Mouse (Mus musculus): ENCODE results near the gene Cfap54. TPM values are rescaled to one million over a fixed set of nuclear protein-coding genes. Genes with fewer than 3 reads are reported as not detected.

The Cfap54 gene
- polyA plus RNA-seq, 1 experiment = 3.8 TPM

DNA sequence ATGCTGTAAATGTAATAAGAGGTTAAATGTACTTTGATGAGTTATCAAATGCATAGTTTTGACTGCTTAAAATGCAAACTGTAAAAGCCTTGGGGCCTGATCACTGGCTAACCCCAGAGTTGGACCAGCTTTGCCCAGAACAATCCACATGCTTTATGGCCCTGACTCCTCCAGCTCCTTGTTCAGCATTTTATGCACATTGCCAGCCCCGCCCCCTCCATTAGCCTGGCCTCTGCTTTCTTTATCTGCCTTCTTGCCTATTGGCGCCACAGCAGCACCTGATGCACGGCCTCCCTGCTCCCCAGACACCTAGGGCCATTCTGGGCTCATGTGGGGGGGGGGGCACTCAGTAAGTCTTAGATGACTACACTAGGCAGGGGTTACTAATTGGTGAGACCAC is 17.8 kb downstream of the Cfap54 start:
- no peak for DNase-seq (ENCODE audit: extremely low spot score in 1 of 2, low spot score in 1 of 2)

DNA sequence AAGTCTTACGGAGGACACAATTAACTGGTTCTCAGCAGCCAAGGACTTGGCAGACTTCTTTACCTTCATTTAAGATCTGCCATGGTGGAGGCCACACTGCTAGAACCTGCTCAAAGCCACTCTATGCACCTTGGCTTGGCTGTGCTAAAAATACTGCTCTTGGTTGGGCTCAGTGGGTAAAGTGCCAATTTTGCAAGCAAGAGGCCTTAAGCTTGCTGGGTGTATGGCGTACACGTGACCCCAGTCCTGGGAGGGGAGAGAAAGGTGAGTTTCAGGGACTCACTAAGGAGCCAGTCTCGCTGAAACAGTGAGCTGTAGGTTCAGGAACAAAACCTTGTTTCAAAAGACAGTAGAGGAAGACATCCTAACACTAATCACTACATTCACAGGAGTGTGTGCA is 19.0 kb downstream of the Cfap54 start:
- no peak for DNase-seq (ENCODE audit: extremely low spot score in 1 of 2, low spot score in 1 of 2)

DNA sequence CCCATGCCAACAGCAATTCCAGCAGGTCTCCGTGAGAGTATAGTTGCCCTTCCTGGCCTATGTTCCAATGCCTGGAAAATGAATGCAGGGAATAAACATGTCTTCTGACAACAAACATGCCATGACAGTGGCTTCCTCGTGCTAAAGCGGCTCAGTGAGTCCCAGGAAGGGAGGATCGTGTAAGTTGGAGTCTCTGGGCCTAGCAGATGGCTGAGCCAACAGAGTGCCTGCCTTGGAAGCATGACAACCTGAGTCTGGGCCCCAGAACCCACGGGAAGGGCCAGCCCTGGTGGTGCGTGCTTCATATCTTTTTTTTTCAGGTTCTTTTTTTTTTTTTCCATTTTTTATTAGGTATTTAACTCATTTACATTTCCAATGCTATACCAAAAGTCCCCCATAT is 27.6 kb downstream of the Cfap54 start:
- DNase-seq (ENCODE audit: extremely low spot score in 1 of 2, low spot score in 1 of 2) = no peak

DNA sequence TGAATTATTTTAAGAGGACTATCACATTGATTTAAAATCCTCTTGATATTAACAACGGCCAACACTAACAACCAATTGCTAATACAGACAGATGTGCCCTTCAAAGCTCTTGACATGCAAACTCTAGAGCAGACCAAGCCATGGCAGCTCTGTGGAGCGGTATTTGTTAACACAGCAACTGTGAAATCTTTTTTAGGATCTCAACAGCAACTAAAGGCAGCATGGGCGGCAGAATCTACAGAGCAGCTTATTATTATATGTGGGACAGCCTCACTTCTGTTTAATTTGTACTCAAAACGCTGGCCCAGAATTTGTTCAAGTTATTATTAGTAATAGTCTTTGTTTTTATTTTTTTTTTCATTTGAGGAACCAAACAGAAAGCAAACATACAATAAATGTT is 28.1 kb downstream of the Cfap54 start:
- peak in 1 of 2 experiments; percentile 49 for DNase-seq (ENCODE audit: extremely low spot score in 1 of 2, low spot score in 1 of 2)

DNA sequence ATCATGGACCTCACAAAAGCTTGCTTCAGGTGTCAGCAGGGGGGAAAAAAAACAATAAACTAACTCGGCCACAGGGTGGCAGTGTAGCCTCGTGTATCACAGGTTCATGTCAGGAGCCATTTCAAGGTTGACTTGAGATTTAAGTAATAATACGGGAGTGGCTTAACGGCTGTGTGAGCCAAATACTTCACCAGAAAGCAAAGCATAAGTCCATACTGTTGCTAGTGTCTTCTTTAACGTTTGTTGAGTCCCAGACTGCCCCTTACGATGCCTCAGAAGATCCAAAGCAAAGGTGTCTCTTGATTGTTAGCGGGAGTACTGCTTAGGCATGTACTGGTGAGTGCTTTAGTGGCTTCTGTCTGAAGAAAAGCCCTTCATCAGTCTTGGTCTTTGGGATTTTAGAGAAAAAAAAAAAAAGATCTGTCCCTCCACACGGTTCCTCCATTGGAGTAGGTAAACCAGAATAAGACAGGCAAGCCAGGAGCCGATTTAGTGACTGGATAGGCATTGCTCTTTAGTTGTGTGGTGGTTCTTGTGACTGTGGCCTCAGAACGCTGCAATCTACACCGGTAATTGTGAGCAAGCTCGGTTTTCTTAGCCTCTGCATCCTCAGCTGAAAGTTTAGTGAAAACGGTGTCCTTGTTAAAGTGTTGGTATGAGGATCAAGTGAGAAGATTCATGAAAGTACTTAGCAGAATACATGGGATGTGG is 30.2 kb downstream of the Cfap54 start:
- peak; percentile 64 to 89 for DNase-seq (ENCODE audit: extremely low spot score in 1 of 2, low spot score in 1 of 2)

DNA sequence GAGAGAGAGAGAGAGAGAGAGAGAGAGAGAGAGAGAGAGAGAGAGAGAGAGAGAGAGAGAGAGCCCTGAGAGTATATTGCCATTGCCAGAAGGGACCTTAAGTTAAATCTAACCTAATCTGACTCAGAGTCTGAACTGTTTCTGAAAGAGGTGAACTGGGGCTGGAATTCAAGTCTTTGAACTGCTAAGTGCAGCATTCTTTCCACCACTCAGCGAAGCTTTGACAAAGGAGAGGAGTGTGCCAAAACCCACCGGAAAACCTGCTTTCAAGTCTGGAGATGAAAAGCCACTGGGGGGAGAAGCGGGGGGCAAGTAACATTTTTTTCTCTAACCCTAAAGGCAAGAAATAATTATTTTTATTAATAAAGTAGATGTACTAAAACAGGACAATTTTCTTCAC is 30.8 kb downstream of the Cfap54 start:
- DNase-seq (ENCODE audit: extremely low spot score in 1 of 2, low spot score in 1 of 2) = no peak

DNA sequence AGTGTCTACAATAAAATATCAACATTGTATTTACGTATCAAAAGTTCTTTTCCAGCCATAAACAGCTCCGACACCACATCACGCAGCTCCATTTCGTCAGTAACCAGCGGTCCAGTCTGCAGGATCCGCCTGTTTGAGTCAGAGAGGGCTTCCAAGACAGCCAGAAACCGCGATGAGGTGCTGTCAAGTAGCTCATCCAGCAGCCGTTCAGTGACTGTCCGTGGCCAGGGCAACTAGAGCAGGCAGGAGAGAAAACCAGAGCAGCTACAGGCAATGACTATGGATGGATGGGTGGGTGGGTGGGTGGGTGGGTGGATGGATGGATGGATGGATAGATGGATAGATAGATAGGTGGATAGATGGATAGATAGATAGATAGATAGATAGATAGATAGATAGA is 38.2 kb downstream of the Cfap54 start:
- DNase-seq (ENCODE audit: extremely low spot score in 1 of 2, low spot score in 1 of 2) = no peak

DNA sequence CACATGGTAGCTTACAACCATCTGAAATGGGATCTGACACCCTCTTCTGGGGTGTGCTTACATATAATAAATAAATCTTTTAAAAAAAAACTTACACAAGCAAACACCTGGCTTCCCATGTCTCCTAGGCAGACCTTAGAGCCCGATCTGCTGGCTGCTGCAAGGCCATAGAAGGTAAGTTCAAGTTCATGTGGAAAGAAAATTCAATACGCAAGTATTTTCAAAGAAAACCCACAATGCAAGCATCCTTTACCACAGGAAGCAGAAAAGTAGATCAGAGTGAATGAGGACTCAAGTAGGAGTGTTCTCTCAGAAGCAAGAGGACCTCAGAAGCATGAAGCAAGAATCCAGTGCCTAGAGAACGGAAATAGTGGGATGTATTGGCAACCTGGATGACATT is 39.6 kb downstream of the Cfap54 start:
- DNase-seq (ENCODE audit: extremely low spot score in 1 of 2, low spot score in 1 of 2) = no peak

DNA sequence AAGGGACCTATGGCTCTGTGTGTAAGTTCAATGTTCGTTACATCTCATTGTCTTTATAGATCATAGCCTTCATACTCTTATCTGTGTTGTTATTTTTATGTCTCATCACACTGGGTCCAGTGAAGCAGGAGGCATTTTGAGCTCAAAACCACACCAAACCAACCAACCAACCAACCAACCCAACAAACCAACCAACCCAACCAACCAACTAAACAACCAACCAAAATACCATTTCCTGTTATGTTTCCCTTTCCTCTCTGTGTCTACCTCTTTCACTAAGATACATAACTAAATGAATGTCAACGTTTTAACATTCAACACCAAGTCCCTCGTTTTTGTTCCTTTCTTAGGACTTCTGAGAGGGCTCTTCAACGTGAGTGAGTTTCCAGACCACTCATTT is 40.0 kb downstream of the Cfap54 start:
- DNase-seq (ENCODE audit: extremely low spot score in 1 of 2, low spot score in 1 of 2) = no peak

DNA sequence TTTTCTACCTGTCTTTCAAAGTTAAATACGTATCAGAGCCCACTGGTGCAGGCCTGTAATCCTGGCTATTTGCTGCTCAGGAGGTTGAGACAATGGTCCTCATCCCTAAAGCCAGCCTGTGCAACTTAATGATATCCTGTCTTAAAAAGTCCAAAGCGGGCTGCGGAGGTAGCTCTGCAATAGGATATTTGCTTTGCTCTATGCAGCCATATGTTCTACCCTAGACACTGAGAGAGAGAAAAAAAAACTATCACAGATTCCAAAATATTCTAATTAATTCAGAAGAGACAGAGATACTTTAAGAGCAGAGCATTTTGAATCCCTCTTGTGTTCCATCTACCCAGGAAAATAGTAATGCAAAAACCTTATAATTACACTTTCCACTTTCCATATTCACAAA is 44.9 kb downstream of the Cfap54 start:
- peak in 1 of 2 experiments; percentile 31 for DNase-seq (ENCODE audit: extremely low spot score in 1 of 2, low spot score in 1 of 2)

DNA sequence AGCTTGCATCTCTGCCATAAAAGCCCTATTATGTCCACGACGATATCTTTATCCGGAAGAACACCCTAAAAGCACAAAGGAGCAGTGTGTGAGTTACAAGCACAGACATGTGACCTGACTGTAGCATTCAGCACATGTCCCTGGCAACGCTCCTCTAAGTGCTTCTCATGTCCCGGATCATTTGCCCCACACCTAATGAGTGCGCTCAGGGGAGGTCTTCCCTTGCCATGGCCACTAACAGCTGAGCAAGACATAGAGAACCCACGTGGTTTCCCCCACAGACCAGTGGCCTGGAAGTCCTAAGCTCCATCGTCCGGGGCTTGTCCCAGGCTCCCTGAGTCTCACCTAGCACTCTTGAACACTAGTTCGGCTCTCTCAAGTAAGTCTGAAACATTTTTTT is 45.9 kb downstream of the Cfap54 start:
- DNase-seq (ENCODE audit: extremely low spot score in 1 of 2, low spot score in 1 of 2) = no peak

DNA sequence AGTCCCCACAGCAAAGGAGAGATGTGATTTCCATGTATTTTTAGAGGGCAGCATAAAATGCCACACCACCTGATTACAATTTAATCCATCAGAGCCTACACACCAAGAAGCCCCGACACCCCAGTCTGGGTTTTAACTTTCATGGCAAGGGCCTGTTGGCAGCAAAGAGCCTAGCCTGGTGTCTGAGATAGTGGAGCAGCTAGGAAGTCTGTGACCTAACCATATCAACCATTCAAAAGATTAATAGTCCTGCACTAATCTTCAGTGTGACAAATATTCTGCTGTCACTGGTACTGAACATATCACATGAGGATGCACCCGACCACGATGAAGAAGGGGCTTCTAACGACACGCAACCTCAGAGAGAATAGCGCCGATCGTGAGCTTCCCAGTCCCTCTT is 58.1 kb downstream of the Cfap54 start:
- DNase-seq (ENCODE audit: extremely low spot score in 1 of 2, low spot score in 1 of 2) = no peak

DNA sequence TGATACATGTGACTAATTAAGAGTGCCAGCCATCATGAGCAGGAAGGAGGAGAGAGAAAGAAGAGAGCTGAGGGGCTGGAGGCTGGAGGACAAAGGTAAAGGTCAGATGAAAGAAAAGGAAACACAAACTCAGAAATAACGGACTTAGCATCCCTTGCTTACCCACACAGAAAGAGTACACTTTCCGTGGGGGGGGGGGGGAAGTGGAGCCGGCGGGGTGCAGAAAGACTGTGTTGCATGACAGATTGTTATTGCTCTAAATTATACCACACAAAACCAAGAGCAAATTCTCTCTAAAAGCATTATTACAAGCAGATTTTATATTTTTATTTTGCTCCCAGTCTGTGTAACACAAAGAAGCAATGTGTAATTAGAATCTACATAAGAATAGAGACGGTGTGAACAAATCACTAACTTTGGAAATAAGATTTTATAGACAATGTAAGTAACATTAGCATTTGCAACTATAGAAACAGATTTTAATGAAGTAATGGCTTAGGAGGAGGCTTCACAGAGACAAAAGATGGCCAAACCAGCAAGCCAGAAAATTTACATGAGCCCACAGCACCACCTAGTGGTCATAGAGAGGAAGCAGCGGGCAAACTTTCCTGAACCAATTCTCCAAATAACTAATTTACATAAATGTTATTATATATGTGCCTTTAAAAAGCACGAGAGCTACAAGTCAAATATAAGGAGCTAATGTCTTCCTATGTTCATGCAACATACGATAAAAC is 67.2 kb downstream of the Cfap54 start:
- DNase-seq (ENCODE audit: extremely low spot score in 1 of 2, low spot score in 1 of 2) = peak; percentile 34 to 86

DNA sequence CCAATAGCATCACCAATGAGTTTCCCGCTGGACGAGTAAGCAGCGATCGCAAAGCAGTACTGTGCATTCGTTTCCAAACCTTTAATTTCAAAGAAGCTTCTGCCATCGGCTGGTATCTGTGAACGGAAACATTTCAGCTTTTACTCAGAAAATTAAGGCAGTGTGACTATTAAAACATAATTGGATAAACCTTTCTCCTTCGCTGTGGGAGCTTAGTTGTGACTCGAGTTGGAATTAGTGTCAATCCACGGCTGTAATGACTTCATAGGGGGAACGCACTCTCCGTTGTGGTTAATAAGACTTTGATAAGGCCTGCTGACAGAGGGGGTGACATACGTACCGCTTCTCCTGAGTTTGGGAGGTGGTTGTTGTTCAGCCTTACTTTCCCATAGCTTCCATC is 70.3 kb downstream of the Cfap54 start:
- DNase-seq (ENCODE audit: extremely low spot score in 1 of 2, low spot score in 1 of 2) = no peak

DNA sequence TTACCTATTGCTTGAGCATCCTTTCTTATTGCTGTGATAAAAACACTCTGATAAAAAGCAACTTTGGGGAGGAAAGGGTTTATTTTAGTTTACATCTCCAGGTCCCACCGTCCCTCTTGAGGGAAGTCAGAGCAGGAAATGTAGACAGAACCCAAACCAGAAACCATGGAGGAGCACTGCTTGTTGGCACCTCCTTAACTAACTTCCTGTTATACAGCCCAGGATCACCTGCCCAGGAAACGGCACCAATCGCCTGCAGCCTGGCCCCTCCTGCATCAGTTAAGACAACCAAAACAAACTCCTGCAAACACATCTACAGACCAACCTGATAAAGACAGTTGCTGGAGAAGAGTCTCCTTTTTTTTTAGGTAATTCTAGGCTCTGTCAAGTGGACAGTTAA is 74.4 kb downstream of the Cfap54 start:
- DNase-seq (ENCODE audit: extremely low spot score in 1 of 2, low spot score in 1 of 2) = no peak

DNA sequence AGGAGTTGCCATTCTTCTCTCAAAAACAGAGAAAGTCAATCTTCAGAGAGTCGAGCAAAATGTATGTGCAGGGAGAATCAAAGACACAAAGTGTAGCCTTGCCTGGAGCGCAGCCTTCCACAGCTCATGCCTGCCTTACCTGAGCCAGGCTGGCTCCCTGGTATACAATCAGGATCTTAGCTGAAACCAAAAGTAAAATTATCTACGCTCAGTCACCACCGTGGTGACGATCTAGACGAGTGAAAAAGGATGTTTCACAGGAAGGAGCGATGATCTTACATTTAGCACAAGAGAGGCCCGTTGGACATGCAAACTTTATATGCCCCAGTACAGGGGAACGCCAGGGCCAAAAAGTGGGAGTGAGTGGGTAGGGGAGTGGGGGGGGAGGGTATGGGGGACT is 75.0 kb downstream of the Cfap54 start:
- DNase-seq (ENCODE audit: extremely low spot score in 1 of 2, low spot score in 1 of 2) = no peak

DNA sequence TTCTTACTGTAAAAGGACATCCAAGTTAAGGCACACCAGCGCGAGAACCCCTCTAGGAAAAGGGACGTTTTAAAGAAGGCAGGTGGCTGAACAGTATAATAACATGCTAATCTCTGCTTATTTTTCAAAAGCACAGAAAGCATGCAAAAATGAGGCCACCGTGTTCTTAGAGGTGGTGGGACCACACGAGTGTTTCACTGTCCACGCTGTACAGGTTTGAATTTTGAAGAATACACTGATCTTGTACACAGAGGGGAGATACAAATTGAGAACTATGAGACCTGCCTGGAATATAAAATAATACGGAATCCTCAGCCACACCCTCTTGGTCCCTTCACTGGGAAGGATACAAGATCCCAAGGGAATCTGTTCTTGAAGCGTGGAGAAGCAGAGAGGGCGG is 82.9 kb downstream of the Cfap54 start:
- DNase-seq (ENCODE audit: extremely low spot score in 1 of 2, low spot score in 1 of 2) = no peak

DNA sequence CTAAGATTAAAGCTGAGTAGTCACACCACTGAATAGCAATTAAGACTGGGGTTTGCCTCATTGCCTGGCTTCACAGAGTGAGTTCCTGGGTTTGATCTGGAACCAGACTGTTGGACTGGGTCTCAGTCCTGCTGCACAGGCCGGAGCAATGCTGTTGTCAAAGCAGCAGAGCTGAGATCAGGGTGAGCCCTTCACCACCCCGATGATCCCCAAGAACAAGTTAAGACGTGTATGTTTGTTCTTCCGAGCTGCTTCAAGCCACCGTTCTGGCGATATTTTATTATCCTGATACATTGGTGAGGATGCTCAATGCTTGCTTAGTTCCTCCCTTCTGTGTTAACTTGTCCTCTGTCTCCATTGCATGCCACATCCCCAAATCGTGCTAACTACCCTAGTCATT is 86.2 kb downstream of the Cfap54 start:
- DNase-seq (ENCODE audit: extremely low spot score in 1 of 2, low spot score in 1 of 2) = no peak

DNA sequence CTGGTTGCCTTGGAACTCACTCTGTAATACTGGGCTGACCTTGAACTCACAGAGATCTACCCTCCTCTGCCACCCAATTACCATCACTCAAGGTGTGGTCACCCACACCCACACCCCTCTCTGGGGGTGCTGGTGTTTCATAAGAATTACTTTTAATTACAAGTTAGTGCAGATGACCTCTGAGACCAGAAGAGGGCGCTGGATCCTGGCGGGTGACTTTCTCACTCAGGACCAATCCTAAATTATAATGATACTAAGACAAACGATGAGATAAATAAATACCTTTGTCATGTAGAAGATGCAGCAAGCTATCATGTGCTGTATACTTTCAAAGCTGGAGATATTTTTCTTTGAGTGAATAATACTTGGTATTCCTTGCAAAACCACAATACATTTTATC is 87.1 kb downstream of the Cfap54 start:
- no peak for DNase-seq (ENCODE audit: extremely low spot score in 1 of 2, low spot score in 1 of 2)

DNA sequence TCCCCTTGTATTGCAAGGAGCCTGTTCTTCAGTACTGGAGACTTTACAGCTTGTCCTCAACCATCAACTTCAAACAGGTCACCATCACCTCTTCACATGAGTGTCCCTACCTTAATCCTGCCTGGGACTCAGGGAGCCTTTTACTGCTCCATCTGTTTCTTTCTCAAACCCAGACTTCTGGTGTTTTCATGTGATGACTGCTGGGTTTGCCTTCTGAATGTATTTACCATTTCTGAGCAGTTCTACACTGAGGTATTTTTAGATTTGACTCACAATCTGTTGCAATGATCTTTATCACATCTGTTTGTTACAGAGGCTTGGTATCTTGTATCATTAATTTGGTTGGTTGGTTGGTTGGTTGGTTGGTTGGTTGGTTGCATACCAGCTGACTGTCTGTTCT is 88.9 kb downstream of the Cfap54 start:
- DNase-seq (ENCODE audit: extremely low spot score in 1 of 2, low spot score in 1 of 2) = peak; percentile 19 to 33

DNA sequence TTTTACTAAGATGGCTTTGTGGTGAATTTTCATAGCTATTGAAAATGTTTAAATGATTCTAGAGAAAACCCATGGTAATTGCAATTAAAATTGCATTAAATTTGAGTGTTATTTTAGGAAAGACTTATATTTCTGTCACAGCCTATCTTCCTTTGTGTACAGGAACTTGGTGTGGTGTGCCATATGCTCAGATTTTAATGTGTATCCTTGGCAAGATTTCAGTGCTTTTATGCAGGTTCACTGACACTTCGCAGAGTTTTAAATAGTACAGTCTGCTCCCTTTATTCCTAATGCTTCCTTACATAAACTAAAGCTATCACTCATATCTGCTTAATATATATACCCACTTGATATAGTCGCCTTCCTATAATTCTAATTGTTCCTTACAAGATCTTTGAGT is 90.8 kb downstream of the Cfap54 start:
- peak in 1 of 2 experiments; percentile 18 for DNase-seq (ENCODE audit: extremely low spot score in 1 of 2, low spot score in 1 of 2)

DNA sequence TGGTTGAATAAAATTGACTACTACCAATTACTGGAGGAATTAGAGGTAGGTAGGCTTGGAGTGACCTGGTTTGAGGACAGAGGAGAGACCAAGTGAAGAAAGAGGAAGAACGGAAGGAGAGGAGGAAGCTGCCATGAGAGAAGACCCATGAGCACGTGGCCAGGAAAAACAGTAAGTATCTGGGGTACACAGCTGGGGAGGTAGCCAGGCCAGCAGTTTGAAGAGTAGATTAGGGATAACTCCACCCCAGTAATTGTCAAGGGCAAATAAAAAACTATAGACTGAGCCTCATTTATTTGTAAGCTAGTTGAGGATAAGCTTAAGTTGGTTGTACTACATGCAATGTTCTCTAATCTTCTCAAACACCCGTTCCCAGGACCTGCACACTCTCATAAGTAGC is 116.3 kb downstream of the Cfap54 start:
- DNase-seq (ENCODE audit: extremely low spot score in 1 of 2, low spot score in 1 of 2) = no peak

Data from frontal cortex, adult 2 months (tissue).